Mouse (Mus musculus) adrenal gland, adult (tissue): ENCODE data around the gene Bst1.

Source experiments
- DNase-seq, 2 experiments: peaks; one replicate each; pipeline ENCODE4 v3.0.0; 2022 to 2023; ENCODE audit warnings: low spot score in 1 of 2; ENCODE audit not compliant: inconsistent age in 2 of 2

The Bst1 gene

GRCm38 (mm10) chr5:43818695-43819094, at the start of gene Bst1:
Bst1 (plus strand) TSS chr5:43818885.
- DNase-seq = peak in 1 of 2 experiments; percentile 30

DNA sequence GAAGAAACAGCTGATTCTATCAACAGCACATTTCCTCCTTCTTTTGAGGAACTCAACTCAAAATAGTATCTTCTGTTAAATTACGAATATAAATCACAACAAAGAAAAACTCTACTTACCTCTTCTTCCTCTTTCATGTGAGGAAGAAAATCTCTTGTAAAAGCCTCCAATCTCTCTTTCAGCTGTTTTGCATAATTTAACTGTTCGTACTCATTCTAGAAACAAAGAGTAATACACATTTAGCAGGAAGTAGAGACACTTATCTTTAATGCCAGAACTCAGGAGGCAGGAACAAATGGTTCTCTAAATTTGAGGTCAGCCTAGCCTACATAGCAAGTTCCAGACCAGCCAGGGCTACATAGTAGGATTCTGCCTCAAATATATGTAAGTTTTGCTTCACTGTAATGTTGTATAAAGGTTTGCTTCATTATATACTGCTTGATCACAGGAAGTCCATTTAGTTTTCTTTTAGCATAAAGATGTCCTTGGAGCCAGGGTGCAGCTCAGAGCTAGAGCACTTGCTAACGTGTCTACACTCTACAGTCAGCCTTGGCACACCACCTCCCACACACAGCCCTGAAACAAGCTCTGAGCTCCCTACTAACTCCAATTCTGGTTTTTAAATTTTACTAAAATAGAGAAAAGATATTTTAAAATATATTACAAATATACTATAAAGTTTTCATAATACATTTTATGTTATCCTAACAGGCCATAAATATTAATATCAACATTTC, 47.9 kb upstream of the Bst1 start:
- no peak for DNase-seq

GRCm38 (mm10) chr5:43771555-43771954, 47.1 kb upstream of the Bst1 start:
- DNase-seq = no peak

DNA sequence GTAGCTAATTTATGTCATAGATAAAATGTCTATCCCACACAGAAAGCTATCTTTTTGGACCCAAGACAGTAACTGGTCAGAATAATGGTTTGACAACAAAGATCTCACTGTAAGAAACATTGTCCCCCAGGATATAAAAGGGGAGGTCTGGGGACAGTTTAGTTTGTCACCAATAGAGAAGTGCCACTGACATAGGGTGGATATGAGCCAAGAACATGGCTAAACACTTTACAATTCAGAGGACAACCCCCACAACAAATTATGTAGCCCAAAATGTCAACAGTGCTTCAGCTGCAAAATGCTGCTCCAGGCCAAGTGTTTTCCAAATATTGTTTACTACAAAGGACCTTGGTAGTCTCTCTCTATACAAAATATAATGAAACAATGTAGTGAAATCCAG, 42.3 kb upstream of the Bst1 start:
- DNase-seq = no peak

- no peak for DNase-seq
Observed at GRCm38 (mm10) chr5:43776993-43777392, 41.7 kb upstream of the Bst1 start.

DNA sequence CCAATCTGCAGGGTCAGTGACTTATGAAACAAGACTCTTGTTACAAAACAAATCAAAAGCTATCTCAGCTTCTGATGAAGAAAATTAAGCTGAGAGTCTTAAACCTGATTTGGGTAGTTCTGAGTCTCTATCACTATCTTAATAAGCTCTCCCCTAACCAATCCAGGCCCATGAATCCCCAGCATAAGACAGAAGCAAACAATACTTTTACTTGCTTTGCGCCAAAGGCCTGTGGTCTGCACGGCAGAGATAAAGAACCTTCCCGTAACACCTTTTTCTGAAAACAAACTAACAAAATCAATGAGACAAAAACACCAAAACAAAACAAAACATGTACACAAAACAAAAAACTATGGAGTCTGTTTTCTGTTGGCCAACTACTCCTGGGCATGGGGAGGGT, 40.1 kb upstream of the Bst1 start:
- DNase-seq = no peak

DNA sequence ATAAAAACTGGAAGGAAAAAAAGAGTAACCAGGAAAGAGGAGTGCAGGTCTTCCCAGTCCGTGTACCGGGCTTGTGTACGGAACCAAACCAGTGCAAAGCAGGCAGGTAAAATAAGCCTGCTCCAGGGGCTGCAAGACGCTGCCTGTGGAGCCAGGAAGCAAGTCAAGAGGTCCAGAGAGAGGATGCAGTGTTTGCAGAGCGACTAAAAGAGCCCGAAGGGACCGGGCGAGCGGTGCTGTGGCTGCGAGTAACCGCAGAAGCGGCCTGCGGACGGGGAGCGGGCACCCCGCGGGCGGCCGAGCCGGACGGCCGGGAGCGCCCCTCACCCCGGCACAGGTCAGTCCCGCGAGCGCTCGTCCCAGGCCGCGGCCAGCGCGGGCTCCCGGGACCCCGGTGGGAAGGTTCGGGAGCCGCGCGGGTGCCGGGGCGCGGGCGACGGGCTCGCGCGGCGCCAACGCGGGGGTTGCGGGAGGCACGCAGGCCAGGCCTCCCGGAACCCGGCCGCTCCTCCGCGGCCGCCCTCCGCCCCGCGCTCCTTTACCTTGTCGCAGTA, 37.2 kb upstream of the Bst1 start:
- DNase-seq = peak in 1 of 2 experiments; percentile 87

GRCm38 (mm10) chr5:43781977-43782930, 36.4 kb upstream of the Bst1 start:
- DNase-seq = peak; percentile 85 to 94

GRCm38 (mm10) chr5:43783996-43784395, 34.7 kb upstream of the Bst1 start:
- peak in 1 of 2 experiments; percentile 51 for DNase-seq

DNA sequence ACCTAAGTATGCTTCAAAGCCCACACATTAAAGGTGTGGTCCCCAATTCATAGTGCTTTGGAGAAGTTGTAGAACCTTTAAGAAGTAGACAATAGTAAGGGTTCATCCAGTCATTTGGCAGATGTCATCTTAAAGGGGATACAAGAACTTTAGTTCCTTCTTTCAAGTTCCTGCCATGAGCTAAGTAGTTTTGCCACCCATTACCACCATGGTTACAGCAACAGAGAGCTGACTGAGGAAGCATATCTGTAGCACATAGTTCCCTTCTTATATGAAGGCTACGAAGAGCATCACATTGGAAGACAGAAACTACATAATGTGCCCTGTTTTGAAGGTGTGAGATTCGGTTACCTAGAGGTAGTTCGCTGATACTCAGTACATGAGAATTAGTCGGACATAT, 32.1 kb upstream of the Bst1 start:
- no peak for DNase-seq

DNA sequence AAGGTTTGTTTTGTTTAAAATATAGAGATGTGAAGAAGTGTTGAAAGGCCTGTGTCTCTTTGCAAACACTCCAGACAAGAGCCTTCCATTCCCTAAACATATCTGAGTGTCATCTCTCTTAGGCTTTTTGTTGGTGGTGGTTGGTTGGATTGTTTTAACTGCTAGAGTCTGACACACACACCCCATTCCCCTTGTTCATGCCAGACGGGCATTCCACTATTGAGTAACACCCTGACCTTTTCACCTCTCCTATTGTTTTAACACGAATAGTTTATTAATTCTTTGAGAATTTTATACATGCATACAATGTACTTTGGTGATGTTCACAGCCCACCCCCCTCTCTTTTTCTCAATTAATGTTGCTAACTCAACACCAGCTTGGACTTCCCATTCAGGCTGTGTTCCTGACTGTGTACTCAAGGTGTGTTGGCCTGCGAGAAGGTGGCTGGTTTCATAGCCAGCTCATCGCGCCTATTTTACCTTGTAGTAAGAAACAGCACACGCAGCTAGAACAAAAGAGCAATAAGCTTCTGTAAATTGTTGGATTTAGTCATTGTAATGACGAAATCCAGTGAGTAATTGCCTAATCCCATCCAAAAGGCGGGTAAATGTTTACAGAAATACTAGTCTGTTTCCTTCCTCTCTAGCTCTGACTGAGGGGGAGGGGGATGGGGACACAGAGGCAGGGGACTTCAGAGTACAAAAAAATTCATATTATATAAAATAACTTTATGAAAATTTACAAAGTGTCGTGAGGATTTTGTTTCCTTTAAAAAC, 30.5 kb upstream of the Bst1 start:
- peak in 1 of 2 experiments; percentile 52 for DNase-seq

- DNase-seq = no peak
Observed at GRCm38 (mm10) chr5:43792354-43792753, 26.3 kb upstream of the Bst1 start.

- DNase-seq = peak in 1 of 2 experiments; percentile 54
Observed at GRCm38 (mm10) chr5:43799530-43799929, 19.2 kb upstream of the Bst1 start.

DNA sequence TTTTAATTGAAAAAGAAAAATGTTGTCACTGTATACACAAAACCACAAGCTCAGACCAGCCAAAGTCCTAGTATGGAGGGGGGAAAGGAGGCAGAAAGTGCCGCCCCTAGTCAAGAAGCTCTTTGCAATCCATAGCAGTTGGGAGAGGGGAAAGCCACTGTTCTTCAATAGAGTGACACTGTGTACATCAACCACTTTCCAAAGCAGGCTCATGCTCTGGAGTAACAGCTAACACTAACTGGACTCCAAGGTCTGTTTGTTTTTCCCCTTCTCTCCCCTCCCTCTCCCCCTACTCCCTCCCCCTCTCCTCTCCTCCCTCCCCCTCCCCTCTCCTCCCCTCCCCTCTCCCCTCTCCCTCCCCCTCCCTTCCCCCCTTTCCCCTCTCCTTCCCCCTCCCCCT, 18.0 kb upstream of the Bst1 start:
- DNase-seq = no peak

DNA sequence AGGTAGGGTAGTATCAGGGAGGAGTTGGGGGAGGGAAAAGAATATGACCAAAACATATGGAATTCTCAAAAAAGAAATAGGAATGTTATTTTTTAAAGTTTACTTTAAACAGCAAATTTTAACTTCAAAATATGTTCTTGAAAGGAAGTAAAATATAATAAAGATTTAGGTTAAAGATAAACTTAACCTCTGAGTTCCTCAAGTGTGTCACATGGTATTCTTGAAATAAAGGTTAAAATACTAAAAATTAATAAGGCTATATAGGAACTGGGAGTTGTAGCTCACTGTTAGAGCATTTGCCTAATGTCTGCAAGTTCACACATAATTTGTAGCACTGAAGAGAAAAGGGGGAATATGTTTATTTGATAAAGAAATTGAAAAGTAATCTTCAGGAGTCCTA, 17.4 kb upstream of the Bst1 start:
- no peak for DNase-seq

GRCm38 (mm10) chr5:43801798-43802197, 16.9 kb upstream of the Bst1 start:
- DNase-seq = no peak

DNA sequence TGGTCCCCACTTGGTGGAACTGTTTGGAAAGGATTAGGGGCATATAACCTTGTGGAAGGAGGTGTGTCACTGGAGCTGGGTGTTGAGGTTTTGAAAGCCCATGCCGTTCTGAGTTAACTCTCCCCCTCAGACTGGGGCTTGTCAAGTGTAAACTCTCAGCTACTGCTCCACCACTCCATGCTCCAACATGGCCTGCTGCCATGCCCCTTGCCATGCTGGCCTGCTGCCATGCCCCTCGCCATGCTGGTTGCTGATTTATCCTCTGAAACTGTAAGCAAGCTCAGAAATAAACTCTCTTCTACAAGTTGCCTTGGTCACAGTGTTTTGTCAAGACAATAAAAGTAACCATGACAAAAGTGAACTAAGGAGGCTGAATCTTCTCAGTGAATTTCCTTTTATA, 13.3 kb upstream of the Bst1 start:
- DNase-seq = no peak

DNA sequence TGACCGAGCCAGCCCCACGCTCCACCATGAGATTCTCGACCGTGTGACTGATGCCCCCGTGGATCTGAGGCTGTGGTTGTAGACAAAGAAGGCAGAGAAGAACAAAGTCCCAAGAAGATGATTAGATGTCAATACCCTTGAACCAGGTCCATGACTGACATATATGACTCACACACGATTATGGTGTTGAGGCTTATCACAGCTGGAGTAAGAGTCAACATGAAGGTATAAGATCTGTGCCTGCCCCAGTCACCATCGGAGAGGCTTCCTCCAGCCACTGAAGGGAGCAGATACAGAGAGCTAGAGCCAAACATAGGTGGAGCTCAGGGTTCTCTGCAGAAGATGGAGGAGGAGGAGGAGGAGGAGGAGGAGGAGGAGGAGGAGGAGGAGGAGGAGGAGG, 12.3 kb upstream of the Bst1 start:
- DNase-seq = no peak

- DNase-seq = no peak
Observed at GRCm38 (mm10) chr5:43806914-43807313, 11.8 kb upstream of the Bst1 start.

- peak; percentile 80 to 92 for DNase-seq
Observed at GRCm38 (mm10) chr5:43807744-43808696, 10.7 kb upstream of the Bst1 start.
